Mouse (Mus musculus) embryonic facial prominence, embryonic 11.5 days (tissue): ENCODE measurements at regions not wholly inside any gene's neighbourhood (a gene's known extent, or its start where the extent isn't known, plus 50 kb on each side); places are given as distances from the start of the nearest gene placed in this dataset.
"Not testable (repeated sequence)": the region's sequence is repeated elsewhere in the genome, so short reads cannot be mapped to it uniquely, and the experiment has no call there.

ENCODE experiments used
- ATAC-seq: fragments of 200-750 bp; cut with Nextera tagmentation; replicated peaks from 2 replicates; pipeline ENCODE4 v1.8.0; 2017; ENCODE audit warnings: low read depth; ENCODE audit not compliant: insufficient number of reproducible peaks, low FRiP score, low TSS enrichment
- DNase-seq: peaks from one replicate; pipeline ENCODE4 v3.0.0-alpha.2; 2015; ENCODE audit warnings: low spot score
- H3K27ac ChIP-seq: fragments of 300-500 bp; sonication (generic); replicated peaks from 2 replicates; pipeline ENCODE4 v1.5.1; 2014; ENCODE audit warnings: mild to moderate bottlenecking, low read depth, low read length, control low read depth
- H3K27me3 ChIP-seq: fragments of 300-500 bp; sonication (generic); 2 replicates; pipeline ENCODE4 v1.6.1; 2014; ENCODE audit warnings: mild to moderate bottlenecking, low read length, moderate library complexity, mixed read lengths; ENCODE audit not compliant: control insufficient read depth, insufficient read depth
- H3K36me3 ChIP-seq: fragments of 300-500 bp; sonication (generic); replicated peaks from 2 replicates; pipeline ENCODE4 v1.6.1; 2014; ENCODE audit warnings: low read depth, mild to moderate bottlenecking, low read length, moderate library complexity, mixed read lengths; ENCODE audit not compliant: control insufficient read depth, insufficient read depth
- H3K4me1 ChIP-seq: fragments of 300-500 bp; sonication (generic); 2 replicates; pipeline ENCODE4 v1.6.1; 2014; ENCODE audit warnings: low read length, mixed read lengths; ENCODE audit not compliant: control insufficient read depth, insufficient read depth
- H3K4me2 ChIP-seq: fragments of 300-500 bp; sonication (generic); 2 replicates; pipeline ENCODE4 v1.6.1; 2014; ENCODE audit warnings: low read depth, mild to moderate bottlenecking, control low read depth, low read length, moderate library complexity
- H3K4me3 ChIP-seq: fragments of 300-500 bp; sonication (generic); 2 replicates; pipeline ENCODE4 v1.5.1; 2014; ENCODE audit warnings: low read depth, low read length, control low read depth
- H3K9ac ChIP-seq: fragments of 300-500 bp; sonication (generic); replicated peaks from 2 replicates; pipeline ENCODE4 v1.6.1; 2014; ENCODE audit warnings: mild to moderate bottlenecking, control low read depth, low read length
- H3K9me3 ChIP-seq: fragments of 300-500 bp; sonication (generic); replicated peaks from 2 replicates; pipeline ENCODE4 v1.6.1; 2016; ENCODE audit warnings: mild to moderate bottlenecking, low read length, inconsistent platforms, mixed read lengths; ENCODE audit not compliant: control insufficient read depth
- WGBS: fragments of 180-500 bp; shearing (Covaris S2); extraction: QIAGEN DNeasy Blood & Tissue Kit; methylation state at CpG from one replicate; pipeline ENCODE4 v1.1.7; 2014; 5-methylcytosine and 5-hydroxymethylcytosine counted together

GRCm38 (mm10) chr2:63706643-63707042 is 391.2 kb downstream of the Fign start:
- H3K4me3 ChIP-seq = no peak overlapping the region
- DNase-seq (no peak), ATAC-seq (no peak)
- H3K36me3 ChIP-seq = no peaks in the 10 kb centered on the region
- no peaks in the 10 kb centered on the region; the same call in 1 of the 2 replicates for H3K4me1 ChIP-seq
- H3K9ac ChIP-seq = no peak overlapping the region
- no peak overlapping the region for H3K27ac ChIP-seq
- no peak overlapping the region for H3K4me2 ChIP-seq
- no peaks in the 10 kb centered on the region for H3K9me3 ChIP-seq
- no peaks in the 10 kb centered on the region for H3K27me3 ChIP-seq

GRCm38 (mm10) chr2:63706183-63706582 is 391.7 kb downstream of the Fign start:
- no peak overlapping the region for H3K4me2 ChIP-seq
- WGBS = 56% methylated on average over 3 of the region's 3 CpGs
- H3K4me1 ChIP-seq = no peaks in the 10 kb centered on the region; the same call in 1 of the 2 replicates
- H3K9me3 ChIP-seq = no peaks in the 10 kb centered on the region
- no peak for DNase-seq
- H3K4me3 ChIP-seq = no peak overlapping the region
- no peak for ATAC-seq
- no peak overlapping the region for H3K27ac ChIP-seq
- H3K36me3 ChIP-seq = no peaks in the 10 kb centered on the region
- H3K27me3 ChIP-seq = no peaks in the 10 kb centered on the region
- no peak overlapping the region for H3K9ac ChIP-seq

GRCm38 (mm10) chr2:63702333-63703096 is 395.3 kb downstream of the Fign start:
- Histone ChIP-seq H3K36me3 (no peaks in the 10 kb centered on the region), H3K4me1 (no peaks in the 10 kb centered on the region; the same call in 1 of the 2 replicates), H3K9me3 (no peaks in the 10 kb centered on the region), H3K4me2 (peak overlapping the region; percentile 38), H3K9ac (peak overlapping the region; percentile 57), H3K4me3 (peak overlapping the region; percentile 30), H3K27me3 (no peaks in the 10 kb centered on the region), H3K27ac (peak overlapping the region; percentile 15)
- under 1% methylated on average over 22 of the region's 22 CpGs for WGBS
- DNase-seq (peak; percentile 80), ATAC-seq (peak; percentile 97)

GRCm38 (mm10) chr2:63701861-63702260 is 396.0 kb downstream of the Fign start:
- peak; percentile 17 for DNase-seq
- Histone ChIP-seq H3K4me3 (no peak overlapping the region; the same call in 1 of the 2 replicates), H3K9me3 (no peaks in the 10 kb centered on the region), H3K27ac (no peak overlapping the region; the same call in 1 of the 2 replicates), H3K4me2 (no peak overlapping the region; the same call in 1 of the 2 replicates), H3K9ac (no peak overlapping the region), H3K27me3 (no peaks in the 10 kb centered on the region), H3K4me1 (no peaks in the 10 kb centered on the region; the same call in 1 of the 2 replicates), H3K36me3 (no peaks in the 10 kb centered on the region)
- 24% methylated on average over 13 of the region's 13 CpGs for WGBS
- ATAC-seq = no peak

- no peaks in the 10 kb centered on the region for H3K9me3 ChIP-seq
- ATAC-seq = 0 out of 2 replicates have a peak, but pooled peaks have one; percentile 18
- H3K27me3 ChIP-seq = no peaks in the 10 kb centered on the region
- H3K4me1 ChIP-seq = no peaks in the 10 kb centered on the region; the same call in 1 of the 2 replicates
- WGBS = 14% methylated on average over 3 of the region's 3 CpGs
- peak; percentile 87 for DNase-seq
- H3K4me3 ChIP-seq = no peak overlapping the region
- no peaks in the 10 kb centered on the region for H3K36me3 ChIP-seq
- no peak overlapping the region for H3K9ac ChIP-seq
- H3K27ac ChIP-seq = no peak overlapping the region
- no peak overlapping the region for H3K4me2 ChIP-seq
These were observed 397.6 kb downstream of the Fign start for GRCm38 (mm10) chr2:63700255-63700654.

- Histone ChIP-seq H3K4me2 (no peak overlapping the region), H3K4me3 (no peak overlapping the region), H3K9me3 (no peaks in the 10 kb centered on the region), H3K4me1 (no peaks in the 10 kb centered on the region), H3K36me3 (no peaks in the 10 kb centered on the region), H3K27me3 (no peaks in the 10 kb centered on the region), H3K9ac (no peak overlapping the region), H3K27ac (no peak overlapping the region)
- DNase-seq (peak; percentile 6), ATAC-seq (peak; percentile 78; the same call in 1 of the 2 replicates)
- 48% methylated on average over 3 of the region's 3 CpGs for whole genome bisulfite sequencing
These were observed 428.1 kb downstream of the Fign start for GRCm38 (mm10) chr2:63669700-63670099.

GRCm38 (mm10) chr2:63668784-63669183 is 429.1 kb downstream of the Fign start:
- H3K27ac ChIP-seq = no peak overlapping the region
- no peak overlapping the region for H3K4me3 ChIP-seq
- no peaks in the 10 kb centered on the region for H3K9me3 ChIP-seq
- ATAC-seq (peak; percentile 29; the same call in 1 of the 2 replicates), DNase-seq (no peak)
- H3K36me3 ChIP-seq = no peaks in the 10 kb centered on the region
- no peaks in the 10 kb centered on the region for H3K27me3 ChIP-seq
- no peak overlapping the region for H3K9ac ChIP-seq
- H3K4me2 ChIP-seq = no peak overlapping the region
- H3K4me1 ChIP-seq = no peaks in the 10 kb centered on the region
- 77% methylated on average over 7 of the region's 7 CpGs for whole genome bisulfite sequencing

GRCm38 (mm10) chr2:63659947-63660346 is 437.9 kb downstream of the Fign start:
- not testable (repeated sequence) for H3K4me3 ChIP-seq, DNase-seq, H3K27ac ChIP-seq, H3K9ac ChIP-seq, H3K27me3 ChIP-seq, H3K36me3 ChIP-seq, H3K4me1 ChIP-seq, H3K9me3 ChIP-seq, H3K4me2 ChIP-seq, ATAC-seq
- 89% methylated on average over 2 of the region's 2 CpGs for WGBS
